Mouse (Mus musculus) testis, adult 10 weeks (tissue): Measurements from ENCODE around the gene Mogat1. TPM values are rescaled to one million over a fixed set of nuclear protein-coding genes. Genes with fewer than 3 reads are reported as not detected.

Experiments
- polyA plus RNA-seq: library from polyadenylated mRNA; stranded (reverse); fragments of 350-450 nt; fragmentation: Illumina TruSeq; extraction: RNeasy Lipid Tissue Mini Kit (QIAGEN cat#74804); gene quantifications from one replicate; pipeline ENCODE4 v1.2.3, GENCODE M21; 2014; ENCODE audit warnings: low read depth, low replicate concordance

Mogat1 gene
- polyA plus RNA-seq, result 1.2 TPM

DNA sequence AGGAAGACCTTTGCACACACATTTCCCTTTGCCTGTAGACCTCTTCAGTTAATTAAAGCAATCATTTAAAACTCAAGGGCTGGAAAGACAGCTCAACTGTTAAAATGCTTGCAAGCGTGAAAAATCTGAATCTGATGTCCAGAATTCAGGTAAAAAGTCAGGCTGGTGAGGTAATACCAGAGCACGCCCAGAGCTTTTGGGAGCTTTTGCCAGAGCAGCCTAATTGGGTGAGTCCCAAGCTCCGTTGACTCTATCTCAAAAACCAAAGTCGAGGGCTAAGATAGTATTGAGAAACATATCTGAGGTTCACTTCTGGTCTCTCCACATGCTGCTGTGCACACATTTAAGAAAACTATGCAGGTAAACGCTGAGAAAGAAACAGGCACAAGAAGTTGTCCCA lies at the start of gene Mogat1:
TSS of gene Mogat1 (plus strand) at position 130 of the 400 bp plus-strand sequence.

DNA sequence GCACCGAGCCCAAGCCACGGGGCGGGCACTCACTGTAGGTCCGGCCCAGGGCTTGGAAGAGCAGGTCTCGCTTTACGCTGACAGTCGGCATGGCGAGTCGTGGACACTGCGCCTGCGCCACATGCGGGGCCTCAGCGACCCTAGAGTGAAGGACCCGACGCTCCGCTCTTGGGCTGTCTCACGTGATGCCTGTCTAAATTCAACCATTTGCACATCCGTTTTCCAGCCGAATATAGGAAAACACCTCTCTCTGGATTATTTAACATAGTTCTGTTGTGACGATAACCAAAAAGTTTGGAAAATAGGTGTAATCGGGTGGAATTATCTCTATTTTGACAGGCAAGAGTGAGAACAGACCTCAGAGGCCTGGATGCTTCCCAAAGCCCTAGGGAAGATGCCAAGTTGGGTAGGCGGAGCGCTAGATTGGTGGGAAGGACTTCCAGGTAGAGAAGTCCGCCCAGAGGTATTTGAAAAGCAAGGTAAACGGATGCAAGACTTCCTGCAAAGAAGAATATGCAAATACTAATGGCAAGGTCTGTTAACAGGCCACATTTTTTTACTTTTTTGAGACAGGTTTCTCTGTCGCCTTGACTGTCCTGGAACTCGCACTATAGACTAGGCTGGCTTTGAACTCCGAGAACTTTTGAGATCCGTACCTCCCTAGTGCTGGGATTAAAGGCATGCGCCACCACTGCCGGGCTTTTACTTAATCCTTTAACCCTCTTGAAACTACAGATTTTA lies 21.9 kb upstream of the Mogat1 start, which contains the start of gene Farsb:
TSS of gene Farsb (minus strand) at position 146 of the 741 bp plus-strand sequence.

DNA sequence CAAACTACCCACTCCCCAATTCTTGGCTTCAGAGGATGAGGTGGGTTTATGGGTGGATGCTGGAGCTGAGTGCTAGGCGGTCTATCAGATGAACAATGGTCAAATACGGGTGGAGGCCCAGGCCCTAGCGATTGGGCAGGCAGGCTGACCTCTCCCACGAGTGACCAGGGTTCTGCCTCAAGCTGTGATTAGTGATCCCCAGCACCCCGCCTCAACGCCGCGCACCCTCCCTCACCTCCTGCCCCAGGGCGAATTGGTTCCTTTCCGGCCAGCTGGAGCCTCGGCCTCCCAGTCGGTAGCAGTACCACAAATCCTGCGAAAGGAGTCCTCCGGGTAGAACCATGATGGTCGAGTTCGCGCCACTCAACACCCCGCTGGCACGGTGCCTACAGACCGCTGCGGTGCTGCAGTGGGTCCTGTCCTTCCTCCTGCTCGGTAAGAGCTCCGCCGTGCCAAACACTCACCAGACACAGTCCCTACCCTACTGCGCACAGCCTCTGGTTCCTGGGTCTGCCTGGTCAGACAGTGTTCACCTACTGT lies 900 bp downstream of the Mogat1 start, which contains the start of gene BC035947:
TSS of gene BC035947 (minus strand) at position 538 of the 540 bp plus-strand sequence.

Other genes with a start within 250 kb of the Mogat1 start
- gene Sgpp2, start 200.6 kb upstream of the Mogat1 start, polyA plus RNA-seq, result 9.7 TPM
- gene Farsb, start 22.1 kb upstream of the Mogat1 start, polyA plus RNA-seq, result 137 TPM
- gene BC035947, start 1.2 kb downstream of the Mogat1 start, polyA plus RNA-seq, result 1.6 TPM
- gene Acsl3, start 146.8 kb downstream of the Mogat1 start, polyA plus RNA-seq, result 124 TPM
- 23.9 TPM for gene Utp14b, start 147.0 kb downstream of the Mogat1 start, polyA plus RNA-seq